Mouse (Mus musculus) intestine, postnatal 0 days (tissue): Measurements from ENCODE around the gene Cnnm4. TPM values are rescaled to one million over a fixed set of nuclear protein-coding genes. Genes with fewer than 3 reads are reported as not detected.

Experiments used
- ATAC-seq: fragments of 200-750 bp; cut with Nextera tagmentation; 2 replicates; pipeline ENCODE4 v1.8.0; 2017; ENCODE audit warnings: mild to moderate bottlenecking, moderate TSS enrichment, moderate library complexity
- H3K27ac ChIP-seq: fragments of 300-500 bp; sonication (generic); 2 replicates; pipeline ENCODE4 v1.5.1; 2014; ENCODE audit warnings: mild to moderate bottlenecking, low read depth, low read length, moderate library complexity
- H3K27me3 ChIP-seq: fragments of 300-500 bp; sonication (generic); replicated peaks from 2 replicates; pipeline ENCODE4 v1.6.1; 2014; ENCODE audit warnings: low read length, mixed read lengths; ENCODE audit not compliant: control insufficient read depth, insufficient read depth
- H3K36me3 ChIP-seq: fragments of 300-500 bp; sonication (generic); 2 replicates; pipeline ENCODE4 v1.6.1; 2014; ENCODE audit warnings: mild to moderate bottlenecking, moderate library complexity; ENCODE audit not compliant: control insufficient read depth, insufficient read depth
- H3K4me1 ChIP-seq: fragments of 300-500 bp; sonication (generic); replicated peaks from 2 replicates; pipeline ENCODE4 v1.6.1; 2014; ENCODE audit warnings: antibody characterized with exemption, low read length, mixed read lengths; ENCODE audit not compliant: control insufficient read depth, insufficient read depth
- H3K4me2 ChIP-seq: fragments of 300-500 bp; sonication (generic); replicated peaks from 2 replicates; pipeline ENCODE4 v1.6.1; 2014; ENCODE audit warnings: low read depth, mild to moderate bottlenecking, moderate library complexity
- H3K4me3 ChIP-seq: fragments of 300-500 bp; sonication (generic); 2 replicates; pipeline ENCODE4 v1.5.1; 2014; ENCODE audit warnings: low read depth, low read length
- H3K9ac ChIP-seq: fragments of 300-500 bp; sonication (generic); 2 replicates; pipeline ENCODE4 v1.6.1; 2014; ENCODE audit warnings: mild to moderate bottlenecking, low read depth, low read length
- H3K9me3 ChIP-seq: fragments of 300-500 bp; sonication (generic); 2 replicates; pipeline ENCODE4 v1.6.1; 2016; ENCODE audit warnings: mixed run types; ENCODE audit not compliant: control insufficient read depth
- CTCF ChIP-seq: sonication (generic); IDR thresholded peaks from 2 replicates; pipeline ENCODE4 v1.5.1; 2016; ENCODE audit warnings: low read depth, mild to moderate bottlenecking, control low read depth, antibody characterized with exemption, moderate library complexity
- WGBS: fragments of 180-500 bp; shearing (Covaris S2); extraction: QIAGEN DNeasy Blood & Tissue Kit; methylation state at CpG from one replicate; pipeline ENCODE4 v1.1.7; 2014; 5-methylcytosine and 5-hydroxymethylcytosine counted together
- polyA plus RNA-seq: library from polyadenylated mRNA; unstranded; fragments of >200 nt; fragmentation: Nextera tagmentation; extraction: Ambion mirVana; gene quantifications from 2 replicates; pipeline ENCODE4 v1.2.1, GENCODE M21; 2015

Gene Cnnm4
- polyA plus RNA-seq, 1 experiment from 2014 or later: 18.4 TPM

DNA sequence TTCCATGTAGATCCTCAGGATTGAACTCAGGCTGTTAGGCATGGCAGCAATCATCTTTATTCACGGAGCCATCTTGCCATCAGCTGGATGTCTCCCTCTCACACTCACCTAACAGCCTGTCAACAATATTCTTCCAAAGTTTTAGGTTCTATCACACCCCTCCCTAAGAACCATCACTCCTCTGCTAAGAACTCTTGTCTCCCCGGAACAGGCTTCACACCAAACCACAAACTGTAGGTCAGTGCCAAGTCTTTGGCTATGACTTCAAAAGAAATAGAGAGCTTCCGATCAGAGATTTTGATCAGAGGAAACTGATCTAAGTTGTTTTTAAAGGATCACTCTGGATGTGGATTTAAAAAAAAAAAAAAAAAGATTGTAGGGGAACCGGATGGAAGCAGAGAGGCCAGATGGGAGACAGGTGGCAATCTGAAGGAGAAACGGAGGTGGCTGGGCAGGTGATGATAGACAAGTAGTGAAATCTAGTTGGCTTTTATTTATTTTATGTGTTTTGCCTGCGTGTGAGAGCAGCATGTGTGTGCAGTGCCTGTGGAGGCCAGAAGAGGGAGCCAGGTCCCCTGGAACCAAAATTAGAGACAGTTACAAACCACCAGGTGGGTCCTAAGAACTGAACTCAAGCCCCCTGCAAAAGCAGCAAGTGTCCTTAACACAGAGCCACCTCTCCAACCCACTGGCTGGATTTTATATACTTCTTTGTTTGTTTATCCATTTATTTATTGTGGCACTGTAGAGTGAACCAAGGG, 17.2 kb upstream of the Cnnm4 start:
- Histone ChIP-seq H3K4me2 (no peak overlapping the region), H3K27ac (no peak overlapping the region), H3K9ac (no peak overlapping the region), H3K4me3 (no peak overlapping the region), H3K36me3 (no peaks in the 10 kb centered on the region), H3K27me3 (no peaks in the 10 kb centered on the region), H3K9me3 (no peaks in the 10 kb centered on the region), H3K4me1 (no peaks in the 10 kb centered on the region)
- no peak for ATAC-seq
- TF ChIP-seq CTCF: peak; percentile 47
- 90% methylated on average over 6 of the region's 6 CpGs for WGBS

- 23% methylated on average over 7 of the region's 7 CpGs for WGBS
- no peak overlapping the region for H3K4me2 ChIP-seq
- TF ChIP-seq CTCF: no peak
- no peaks in the 10 kb centered on the region for H3K9me3 ChIP-seq
- no peak overlapping the region for H3K4me3 ChIP-seq
- H3K36me3 ChIP-seq: no peaks in the 10 kb centered on the region
- ATAC-seq: no peak
- H3K27ac ChIP-seq: no peak overlapping the region
- H3K4me1 ChIP-seq: no peaks in the 10 kb centered on the region
- H3K9ac ChIP-seq: no peak overlapping the region
- H3K27me3 ChIP-seq: no peaks in the 10 kb centered on the region
These were observed 13.9 kb upstream of the Cnnm4 start for GRCm38 (mm10) chr1:36457388-36458014.

- H3K4me3 ChIP-seq: no peak overlapping the region
- H3K4me1 ChIP-seq: no peaks in the 10 kb centered on the region
- no peaks in the 10 kb centered on the region for H3K27me3 ChIP-seq
- no peak overlapping the region for H3K9ac ChIP-seq
- no peak for ATAC-seq
- H3K36me3 ChIP-seq: no peaks in the 10 kb centered on the region
- H3K27ac ChIP-seq: no peak overlapping the region
- no peaks in the 10 kb centered on the region for H3K9me3 ChIP-seq
- WGBS: 66% methylated on average over 5 of the region's 5 CpGs
- no peak for TF ChIP-seq CTCF
- no peak overlapping the region for H3K4me2 ChIP-seq
These were observed 13.3 kb upstream of the Cnnm4 start for GRCm38 (mm10) chr1:36458169-36458568.

- Histone ChIP-seq H3K36me3 (no peaks in the 10 kb centered on the region), H3K9ac (no peak overlapping the region), H3K4me2 (no peak overlapping the region), H3K9me3 (no peaks in the 10 kb centered on the region), H3K4me3 (no peak overlapping the region), H3K4me1 (no peaks in the 10 kb centered on the region), H3K27me3 (no peaks in the 10 kb centered on the region), H3K27ac (no peak overlapping the region)
- WGBS: 45% methylated on average over 2 of the region's 2 CpGs
- ATAC-seq: no peak
- no peak for TF ChIP-seq CTCF
These were observed 9.6 kb upstream of the Cnnm4 start for GRCm38 (mm10) chr1:36461829-36462228.

- Histone ChIP-seq H3K9ac (no peak overlapping the region), H3K27ac (no peak overlapping the region), H3K4me2 (no peak overlapping the region), H3K27me3 (no peaks in the 10 kb centered on the region), H3K4me1 (no peaks in the 10 kb centered on the region), H3K9me3 (no peaks in the 10 kb centered on the region), H3K36me3 (no peaks in the 10 kb centered on the region), H3K4me3 (no peak overlapping the region)
- 25% methylated on average over 4 of the region's 4 CpGs for WGBS
- no peak for TF ChIP-seq CTCF
- no peak for ATAC-seq
These were observed 5.7 kb upstream of the Cnnm4 start for GRCm38 (mm10) chr1:36465641-36466160.

DNA sequence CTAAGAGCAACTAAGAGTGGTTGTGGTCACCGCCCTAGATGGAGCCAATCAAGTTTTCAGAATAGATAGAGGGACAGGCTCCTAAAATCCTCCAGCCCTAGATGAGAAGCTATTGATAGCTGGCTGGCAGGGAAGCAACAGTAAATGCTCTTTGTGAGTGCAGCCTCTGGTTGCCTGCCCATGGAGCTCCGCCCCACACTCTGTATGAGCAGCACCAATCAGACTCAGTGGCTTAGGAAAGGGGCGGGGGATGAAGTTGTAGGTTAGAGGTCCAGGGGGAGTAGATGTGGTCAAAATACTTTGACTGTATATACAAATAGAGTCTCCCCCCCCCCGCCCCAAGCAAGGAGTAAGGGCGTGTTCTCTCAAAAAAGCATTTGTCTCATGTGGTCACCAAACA, 4.0 kb upstream of the Cnnm4 start:
- no peaks in the 10 kb centered on the region for H3K27me3 ChIP-seq
- WGBS: 63% methylated on average over 5 of the region's 5 CpGs
- ATAC-seq: no peak

More for the DNA sequence above, 4.0 kb upstream of the Cnnm4 start:
- Histone ChIP-seq H3K27ac (no peak overlapping the region), H3K4me2 (no peak overlapping the region), H3K9me3 (no peaks in the 10 kb centered on the region), H3K4me1 (no peaks in the 10 kb centered on the region), H3K4me3 (no peak overlapping the region), H3K36me3 (no peaks in the 10 kb centered on the region), H3K9ac (no peak overlapping the region)
- TF ChIP-seq CTCF: no peak
